Mouse (Mus musculus) CH12.LX (cell line): ENCODE results near the gene Atg16l2.

Experiments
- CTCF ChIP-seq, 2 experiments: IDR thresholded peaks in 1 of 2; conservative IDR thresholded peaks in 1 of 2; 2 replicates each; pipeline ENCODE4 v1.5.1; 2011 to 2012; ENCODE audit warnings: low read depth in 2 of 2, low read length in 2 of 2, improper control_type of control experiment in 1 of 2, inconsistent platforms in 1 of 2, mild to moderate bottlenecking in 1 of 2, moderate library complexity in 1 of 2
- EP300 ChIP-seq: IDR thresholded peaks from 2 replicates; pipeline ENCODE4 v1.6.1; 2011; ENCODE audit warnings: low read length, improper control_type of control experiment
- JUND ChIP-seq: conservative IDR thresholded peaks from 2 replicates; pipeline ENCODE4 v1.6.1; 2011; ENCODE audit warnings: low read depth, low read length, improper control_type of control experiment
- POLR2A ChIP-seq: IDR thresholded peaks from 2 replicates; pipeline ENCODE4 v1.6.1; 2011; ENCODE audit warnings: low read depth, mild to moderate bottlenecking, improper control_type of control experiment, low read length
- SIN3A ChIP-seq: IDR thresholded peaks from 2 replicates; pipeline ENCODE4 v1.6.1; 2012; ENCODE audit warnings: low read length, improper control_type of control experiment, inconsistent platforms
- TBP ChIP-seq: conservative IDR thresholded peaks from 2 replicates; pipeline ENCODE4 v1.6.1; 2011; ENCODE audit warnings: low read depth, low read length, improper control_type of control experiment
- ZKSCAN1 ChIP-seq: IDR thresholded peaks from 2 replicates; pipeline ENCODE4 v1.6.1; 2012; ENCODE audit warnings: low read depth, inconsistent platforms, low read length, improper control_type of control experiment, borderline replicate concordance

- TF ChIP-seq CTCF (conservative IDR thresholded peaks at IDR 0.05 in 1 of 2, IDR thresholded peaks at IDR 0.05 in 1 of 2; ENCODE audit: low read depth in 2 of 2, low read length in 2 of 2) (no peak), SIN3A (no peak), TBP (no peak), POLR2A (no peak), EP300 (no peak), ZKSCAN1 (no peak), JUND (no peak)
Measured at GRCm38 (mm10) chr7:101332045-101332831, 30.2 kb upstream of the Atg16l2 start.
